Mouse (Mus musculus): ENCODE results near the gene Clca4a. TPM values are rescaled to one million over a fixed set of nuclear protein-coding genes. Genes with fewer than 3 reads are reported as not detected.

The Clca4a gene
- not detected in 2 replicates for polyA plus RNA-seq (2015; fragmentation: Nextera tagmentation; extraction: Ambion mirVana)

GRCm38 (mm10) chr3:144974945-144975344 lies at the start of gene Clca4a:
TSS of gene Clca4a (minus strand) at chr3:144975045.
- Histone ChIP-seq H3K27ac (replicated peaks) (no peak within 1 kb of the TSS), H3K9ac (no peak within 1 kb of the TSS), H3K36me3 (no peaks in the 10 kb centered on the region), H3K27me3 (replicated peaks) (no peaks in the 10 kb centered on the region), H3K4me1 (no peaks in the 10 kb centered on the region), H3K4me2 (no peak within 1 kb of the TSS), H3K9me3 (no peaks in the 10 kb centered on the region), H3K4me3 (no peak within 1 kb of the TSS)
- no peak for ATAC-seq (ENCODE audit: extremely low read depth, insufficient number of reproducible peaks, low FRiP score, low TSS enrichment)

DNA sequence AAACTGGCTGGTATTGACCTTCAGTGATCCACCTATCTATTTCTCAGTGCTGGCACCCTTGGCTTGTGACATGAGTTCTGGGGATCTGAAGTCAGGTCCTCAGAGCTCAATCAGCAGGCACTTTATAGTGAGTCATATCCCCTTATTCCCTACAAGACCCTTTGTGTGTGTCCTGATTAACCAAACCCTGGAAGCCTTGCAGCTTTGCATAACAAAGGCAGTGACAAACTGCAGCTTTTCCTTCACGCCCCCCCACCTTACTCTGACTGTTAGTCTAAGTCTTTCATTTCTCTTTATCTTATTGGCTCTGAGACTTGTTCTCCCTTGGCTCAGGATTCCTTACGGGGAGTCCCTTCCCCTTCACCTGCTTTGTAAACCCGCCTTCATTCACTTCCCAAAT lies 43.0 kb upstream of the Clca4a start:
- Histone ChIP-seq H3K27ac (replicated peaks) (no peak overlapping the region), H3K4me1 (no peaks in the 10 kb centered on the region), H3K9me3 (no peaks in the 10 kb centered on the region), H3K4me3 (no peak overlapping the region), H3K4me2 (no peak overlapping the region), H3K36me3 (no peaks in the 10 kb centered on the region), H3K9ac (no peak overlapping the region), H3K27me3 (replicated peaks) (no peaks in the 10 kb centered on the region)
- ATAC-seq (ENCODE audit: extremely low read depth, insufficient number of reproducible peaks, low FRiP score, low TSS enrichment): no peak
- WGBS: 61% methylated on average over 3 of the region's 3 CpGs

GRCm38 (mm10) chr3:145004422-145004821 lies 29.6 kb upstream of the Clca4a start:
- 27% methylated on average over 5 of the region's 5 CpGs for WGBS
- no peak overlapping the region for H3K27ac ChIP-seq (replicated peaks)
- H3K27me3 ChIP-seq (replicated peaks): no peaks in the 10 kb centered on the region
- no peak overlapping the region for H3K4me3 ChIP-seq
- ATAC-seq (ENCODE audit: extremely low read depth, insufficient number of reproducible peaks, low FRiP score, low TSS enrichment): no peak
- no peak overlapping the region for H3K9ac ChIP-seq
- no peaks in the 10 kb centered on the region for H3K4me1 ChIP-seq
- no peaks in the 10 kb centered on the region for H3K9me3 ChIP-seq
- no peak overlapping the region for H3K4me2 ChIP-seq
- H3K36me3 ChIP-seq: no peaks in the 10 kb centered on the region

GRCm38 (mm10) chr3:145000912-145001311 lies 26.1 kb upstream of the Clca4a start:
- H3K27me3 ChIP-seq (replicated peaks): no peaks in the 10 kb centered on the region
- no peaks in the 10 kb centered on the region for H3K9me3 ChIP-seq
- no peak overlapping the region for H3K4me3 ChIP-seq
- 55% methylated on average over 1 of the region's 1 CpGs for WGBS
- H3K27ac ChIP-seq (replicated peaks): no peak overlapping the region
- H3K36me3 ChIP-seq: no peaks in the 10 kb centered on the region
- ATAC-seq (ENCODE audit: extremely low read depth, insufficient number of reproducible peaks, low FRiP score, low TSS enrichment): no peak
- H3K9ac ChIP-seq: no peak overlapping the region
- H3K4me2 ChIP-seq: no peak overlapping the region
- H3K4me1 ChIP-seq: no peaks in the 10 kb centered on the region

DNA sequence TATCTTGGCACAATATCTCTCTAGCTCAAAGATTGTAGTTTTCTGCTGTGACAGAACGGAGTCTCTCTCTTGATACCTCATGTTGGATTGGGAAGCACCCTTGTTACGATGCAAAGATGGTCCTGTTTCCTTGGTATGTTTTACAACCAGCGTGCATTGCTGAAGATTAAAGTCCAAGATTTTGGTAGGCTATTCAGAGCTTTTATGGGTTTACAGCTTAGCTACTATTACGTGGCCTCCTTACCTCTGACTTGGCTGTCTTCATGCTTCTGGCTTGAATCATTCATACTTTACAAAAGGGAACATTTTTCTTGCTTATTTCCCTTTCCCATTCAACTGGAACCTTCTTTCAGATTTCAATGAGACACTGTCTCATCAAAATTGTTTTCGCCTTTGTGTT lies 18.2 kb upstream of the Clca4a start:
- Histone ChIP-seq H3K9ac (no peak overlapping the region), H3K36me3 (no peaks in the 10 kb centered on the region), H3K27ac (replicated peaks) (no peak overlapping the region), H3K4me1 (no peaks in the 10 kb centered on the region), H3K4me2 (no peak overlapping the region), H3K9me3 (no peaks in the 10 kb centered on the region), H3K4me3 (no peak overlapping the region), H3K27me3 (replicated peaks) (no peaks in the 10 kb centered on the region)
- ATAC-seq (ENCODE audit: extremely low read depth, insufficient number of reproducible peaks, low FRiP score, low TSS enrichment): no peak
- WGBS: 84% methylated on average over 5 of the region's 5 CpGs

DNA sequence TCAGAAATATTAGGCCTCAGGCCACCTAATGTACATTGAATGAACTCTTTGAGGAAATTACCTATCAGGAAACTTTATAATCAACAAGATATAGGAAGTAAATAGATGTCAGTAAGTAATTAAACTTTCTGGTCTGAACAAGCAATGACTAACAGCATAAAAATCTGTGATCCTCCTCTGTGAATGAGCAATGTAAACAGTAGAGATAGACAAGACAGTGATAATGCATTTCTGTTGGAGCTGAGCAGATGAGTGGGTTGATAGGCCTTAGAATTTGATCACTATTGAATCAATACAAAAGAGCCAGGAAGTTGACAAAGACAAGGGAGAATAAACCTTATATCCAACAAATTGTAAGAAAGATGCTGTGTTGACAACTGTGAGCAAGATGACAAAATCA lies 17.8 kb upstream of the Clca4a start:
- no peaks in the 10 kb centered on the region for H3K36me3 ChIP-seq
- no peaks in the 10 kb centered on the region for H3K9me3 ChIP-seq
- no peak overlapping the region for H3K27ac ChIP-seq (replicated peaks)
- no peaks in the 10 kb centered on the region for H3K27me3 ChIP-seq (replicated peaks)
- H3K9ac ChIP-seq: no peak overlapping the region
- H3K4me2 ChIP-seq: no peak overlapping the region
- ATAC-seq (ENCODE audit: extremely low read depth, insufficient number of reproducible peaks, low FRiP score, low TSS enrichment): no peak
- no peaks in the 10 kb centered on the region for H3K4me1 ChIP-seq
- no peak overlapping the region for H3K4me3 ChIP-seq

DNA sequence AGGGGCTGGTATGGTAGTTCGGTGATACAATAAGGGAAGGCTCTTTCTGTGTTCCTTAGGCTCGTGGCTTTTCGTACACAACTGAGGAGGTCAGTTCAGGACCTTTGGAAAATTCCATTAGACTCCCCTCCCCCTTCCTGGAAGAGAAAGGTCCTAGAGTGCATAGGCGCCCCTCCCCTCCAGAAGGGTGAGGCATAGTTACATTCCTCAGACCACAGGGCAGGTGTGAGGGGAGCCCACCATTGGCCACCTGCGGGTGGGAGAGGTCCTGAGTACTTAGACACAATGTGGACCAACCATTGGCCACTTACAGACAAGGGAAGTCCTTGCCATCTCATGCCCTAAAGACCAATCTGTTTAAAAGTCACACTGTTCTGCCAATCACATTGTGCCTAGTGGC lies 11.0 kb upstream of the Clca4a start:
- H3K4me2 ChIP-seq: no peak overlapping the region
- no peaks in the 10 kb centered on the region for H3K4me1 ChIP-seq
- no peak; the same call in 1 of the 2 replicates for ATAC-seq (ENCODE audit: extremely low read depth, insufficient number of reproducible peaks, low FRiP score, low TSS enrichment)
- H3K36me3 ChIP-seq: no peaks in the 10 kb centered on the region
- no peaks in the 10 kb centered on the region for H3K27me3 ChIP-seq (replicated peaks)
- 64% methylated on average over 5 of the region's 5 CpGs for WGBS
- H3K4me3 ChIP-seq: no peak overlapping the region
- H3K9me3 ChIP-seq: no peaks in the 10 kb centered on the region
- H3K9ac ChIP-seq: no peak overlapping the region
- no peak overlapping the region for H3K27ac ChIP-seq (replicated peaks)

- ATAC-seq (ENCODE audit: extremely low read depth, insufficient number of reproducible peaks, low FRiP score, low TSS enrichment): no peak
- Histone ChIP-seq H3K27ac (replicated peaks) (no peak overlapping the region), H3K9me3 (no peaks in the 10 kb centered on the region), H3K4me2 (no peak overlapping the region), H3K36me3 (no peaks in the 10 kb centered on the region), H3K9ac (no peak overlapping the region), H3K4me3 (no peak overlapping the region), H3K27me3 (replicated peaks) (no peaks in the 10 kb centered on the region), H3K4me1 (no peaks in the 10 kb centered on the region)
- 67% methylated on average over 6 of the region's 6 CpGs for WGBS
Measured at GRCm38 (mm10) chr3:144980551-144980950, 5.7 kb upstream of the Clca4a start.

DNA sequence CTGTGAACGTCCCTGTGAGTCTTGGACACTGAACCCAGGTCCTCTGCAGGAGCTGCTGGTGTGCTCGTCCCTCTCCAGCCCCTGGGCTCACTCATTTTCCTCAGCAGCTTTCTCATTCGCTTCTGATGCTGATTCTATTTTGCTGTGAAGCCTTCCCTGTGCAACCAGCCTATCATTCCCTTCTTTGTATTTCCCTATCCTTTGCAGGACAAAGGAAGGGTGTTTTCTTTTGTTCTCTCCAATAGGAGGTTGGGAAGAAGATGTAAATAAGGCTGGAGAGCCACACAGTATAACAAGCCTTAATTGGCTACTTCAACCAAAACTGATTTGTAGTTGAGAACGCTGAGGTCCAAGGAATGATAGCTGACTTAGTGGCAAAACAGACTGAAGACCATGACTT lies 2.8 kb upstream of the Clca4a start:
- Histone ChIP-seq H3K27me3 (replicated peaks) (no peaks in the 10 kb centered on the region), H3K4me3 (no peak overlapping the region), H3K9ac (no peak overlapping the region), H3K36me3 (no peaks in the 10 kb centered on the region), H3K27ac (replicated peaks) (no peak overlapping the region), H3K4me2 (no peak overlapping the region), H3K4me1 (no peaks in the 10 kb centered on the region), H3K9me3 (no peaks in the 10 kb centered on the region)
- no peak for ATAC-seq (ENCODE audit: extremely low read depth, insufficient number of reproducible peaks, low FRiP score, low TSS enrichment)
- 53% methylated on average over 4 of the region's 4 CpGs for WGBS

- 23% methylated on average over 1 of the region's 1 CpGs for WGBS
- H3K4me3 ChIP-seq: no peak overlapping the region
- no peaks in the 10 kb centered on the region for H3K27me3 ChIP-seq (replicated peaks)
- ATAC-seq (ENCODE audit: extremely low read depth, insufficient number of reproducible peaks, low FRiP score, low TSS enrichment): no peak
- H3K9ac ChIP-seq: no peak overlapping the region
- no peaks in the 10 kb centered on the region for H3K4me1 ChIP-seq
- no peaks in the 10 kb centered on the region for H3K36me3 ChIP-seq
- H3K27ac ChIP-seq (replicated peaks): no peak overlapping the region
- no peaks in the 10 kb centered on the region for H3K9me3 ChIP-seq
- no peak overlapping the region for H3K4me2 ChIP-seq
Measured at GRCm38 (mm10) chr3:144976091-144976490, 1.2 kb upstream of the Clca4a start.

DNA sequence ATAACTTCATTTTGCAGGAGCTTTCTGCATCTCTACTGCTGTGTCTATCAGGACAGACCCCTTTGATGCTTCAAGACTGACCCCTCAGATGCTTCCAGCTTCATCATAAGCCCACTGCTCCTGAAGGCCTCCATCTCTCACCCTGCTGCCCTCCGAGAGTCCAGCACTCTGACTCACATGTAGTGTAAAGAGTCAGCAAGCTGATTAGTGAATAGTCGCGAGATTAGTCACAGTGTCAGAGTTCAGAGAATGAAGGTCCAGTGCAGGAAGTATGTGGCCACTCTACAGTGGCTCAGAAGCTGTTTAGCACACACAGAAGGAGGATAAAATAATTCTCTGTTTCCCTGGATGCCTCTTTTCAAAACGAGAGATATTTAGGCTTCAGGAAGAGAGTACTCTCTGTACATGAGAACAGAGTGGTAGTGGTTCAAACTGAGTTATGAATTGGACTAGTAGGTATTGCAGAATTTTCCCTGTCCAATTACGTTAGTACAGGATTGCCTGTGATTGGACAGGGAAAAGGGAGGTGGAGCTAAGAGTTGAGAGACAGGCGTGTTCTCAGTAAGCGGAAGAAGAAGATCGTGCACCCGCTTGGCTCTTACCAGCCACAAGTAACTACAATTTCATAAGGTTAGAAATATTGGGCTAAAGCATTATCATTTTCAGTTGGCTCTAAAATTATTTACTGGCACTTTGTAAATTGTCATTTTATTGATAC lies 3.1 kb downstream of the Clca4a start:
- H3K36me3 ChIP-seq: no peaks in the 10 kb centered on the region
- 60% methylated on average over 9 of the region's 9 CpGs for WGBS
- H3K27ac ChIP-seq (replicated peaks): no peak overlapping the region
- H3K4me2 ChIP-seq: no peak overlapping the region
- no peaks in the 10 kb centered on the region for H3K27me3 ChIP-seq (replicated peaks)
- H3K4me1 ChIP-seq: no peaks in the 10 kb centered on the region
- no peak overlapping the region for H3K4me3 ChIP-seq
- no peaks in the 10 kb centered on the region for H3K9me3 ChIP-seq
- H3K9ac ChIP-seq: no peak overlapping the region
- no peak for ATAC-seq (ENCODE audit: extremely low read depth, insufficient number of reproducible peaks, low FRiP score, low TSS enrichment)

- ATAC-seq (ENCODE audit: extremely low read depth, insufficient number of reproducible peaks, low FRiP score, low TSS enrichment): no peak
- Histone ChIP-seq H3K4me1 (no peaks in the 10 kb centered on the region), H3K9me3 (no peaks in the 10 kb centered on the region), H3K4me2 (no peak overlapping the region), H3K4me3 (no peak overlapping the region), H3K36me3 (no peaks in the 10 kb centered on the region), H3K27me3 (replicated peaks) (no peaks in the 10 kb centered on the region), H3K9ac (no peak overlapping the region), H3K27ac (replicated peaks) (no peak overlapping the region)
- WGBS: 73% methylated on average over 1 of the region's 1 CpGs
Measured at GRCm38 (mm10) chr3:144969755-144970154, 5.1 kb downstream of the Clca4a start.
